Mouse (Mus musculus): ENCODE results near the gene Sh2b1.

Gene Sh2b1

DNA sequence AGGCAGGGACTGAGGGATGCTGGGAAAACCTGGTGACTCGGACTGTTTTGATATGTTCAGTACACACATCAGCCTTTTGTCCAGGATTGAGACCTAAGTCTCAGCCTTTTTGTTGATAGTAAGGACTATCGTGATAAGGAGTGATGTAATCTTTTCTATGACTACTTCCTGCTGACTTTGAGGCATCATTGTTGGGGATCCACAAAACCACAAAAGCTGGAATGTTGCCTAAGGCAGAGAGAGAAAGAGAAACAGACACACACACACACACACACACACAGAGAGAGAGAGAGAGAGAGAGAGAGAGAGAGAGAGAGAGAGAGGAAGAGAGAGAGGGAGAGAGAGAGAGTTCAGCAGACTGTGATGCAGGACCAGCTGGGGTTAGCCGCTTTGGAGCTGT lies 56.7 kb downstream of the Sh2b1 start:
- DNase-seq (ENCODE audit: low spot score in 2 of 2) = no peak

DNA sequence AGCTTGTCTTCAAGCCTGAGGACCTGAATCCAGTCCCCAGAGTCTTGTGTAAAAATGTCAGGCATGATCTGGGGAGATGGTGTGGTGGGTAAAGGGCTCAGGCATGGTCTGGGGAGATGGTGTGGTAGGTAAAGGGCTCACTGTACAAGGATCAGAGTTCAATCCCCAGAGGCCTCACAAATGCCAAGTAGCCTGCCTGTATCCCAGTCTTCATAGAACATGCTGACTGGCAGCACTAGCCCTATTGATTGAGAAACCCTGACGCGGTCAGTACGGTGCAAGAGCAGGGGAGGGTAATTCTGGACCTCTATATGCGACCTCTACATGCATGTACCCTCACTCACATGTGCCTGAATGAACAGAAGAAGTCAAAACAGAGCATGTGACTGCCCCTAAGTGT lies 57.6 kb downstream of the Sh2b1 start:
- no peak for DNase-seq (ENCODE audit: low spot score in 2 of 2)

DNA sequence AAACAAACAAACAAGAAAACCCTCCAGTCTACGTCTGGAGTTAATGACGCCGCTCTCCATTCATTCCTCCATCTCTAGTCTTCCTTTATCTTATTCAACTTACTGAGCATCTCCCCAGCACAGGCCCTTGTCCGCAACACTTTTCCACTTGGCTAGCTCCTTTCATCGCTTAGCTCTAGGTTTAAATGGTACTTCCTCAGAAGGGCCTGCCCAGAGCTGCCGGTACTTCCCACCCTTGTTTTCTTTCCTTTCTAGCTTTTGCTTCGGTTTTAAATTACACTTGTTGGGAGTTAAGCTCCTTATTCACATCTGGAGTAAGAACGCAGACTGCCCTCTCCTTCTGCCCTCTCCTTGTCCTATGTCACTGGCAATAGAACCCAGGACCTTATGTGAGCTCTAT lies 58.2 kb downstream of the Sh2b1 start:
- no peak for DNase-seq (ENCODE audit: low spot score in 2 of 2)

Data from urinary bladder, postnatal 36 days (tissue).